Mouse (Mus musculus): Measurements from ENCODE around the gene Tas2r115.
"Not testable (repeated sequence)": the region's sequence is repeated elsewhere in the genome, so short reads cannot be mapped to it uniquely, and the experiment has no call there.

The Tas2r115 gene

GRCm38 (mm10) chr6:132737935-132738334, at the start of gene Tas2r115:
Tas2r115 (minus strand) TSS chr6:132738035.
- in situ Hi-C loops (cut with MboI; ENCODE audit: low pct_unique_long_range_greater_than_20kb in 1 of 2, low sequenced_read_pairs in 2 of 2, unreplicated experiment in 1 of 2): no loop called here

- in situ Hi-C loops (cut with MboI; ENCODE audit: low pct_unique_long_range_greater_than_20kb in 1 of 2, low sequenced_read_pairs in 2 of 2, unreplicated experiment in 1 of 2): no loop called here
Observed at GRCm38 (mm10) chr6:132778062-132778461, 40.2 kb upstream of the Tas2r115 start, which contains the start of gene Tas2r136. Tas2r136 (minus strand) TSS chr6:132778162.

GRCm38 (mm10) chr6:132761831-132762230, 24.0 kb upstream of the Tas2r115 start, which contains the start of gene Tas2r102:
Tas2r102 (plus strand) TSS chr6:132762131.
- in situ Hi-C loops (cut with MboI; ENCODE audit: low pct_unique_long_range_greater_than_20kb in 1 of 2, low sequenced_read_pairs in 2 of 2, unreplicated experiment in 1 of 2): no loop called here

GRCm38 (mm10) chr6:132754430-132754829, 16.6 kb upstream of the Tas2r115 start, which contains the start of gene Tas2r124:
Tas2r124 (plus strand) TSS chr6:132754730.
- in situ Hi-C loops (cut with MboI; ENCODE audit: low pct_unique_long_range_greater_than_20kb in 1 of 2, low sequenced_read_pairs in 2 of 2, unreplicated experiment in 1 of 2): no loop called here

- in situ Hi-C loops (cut with MboI; ENCODE audit: low pct_unique_long_range_greater_than_20kb in 1 of 2, low sequenced_read_pairs in 2 of 2, unreplicated experiment in 1 of 2): no loop called here
Observed at GRCm38 (mm10) chr6:132750206-132750605, 12.4 kb upstream of the Tas2r115 start.

GRCm38 (mm10) chr6:132711828-132712227, 26.0 kb downstream of the Tas2r115 start, which contains the start of gene Tas2r122:
Tas2r122 (minus strand) TSS chr6:132711928.
- in situ Hi-C loops (cut with MboI; ENCODE audit: low pct_unique_long_range_greater_than_20kb in 1 of 2, low sequenced_read_pairs in 2 of 2, unreplicated experiment in 1 of 2): no loop called here

- in situ Hi-C loops (cut with MboI; ENCODE audit: low pct_unique_long_range_greater_than_20kb in 1 of 2, low sequenced_read_pairs in 2 of 2, unreplicated experiment in 1 of 2): no loop called here
Observed at GRCm38 (mm10) chr6:132700907-132701306, 36.9 kb downstream of the Tas2r115 start, which contains the start of gene Tas2r121. Tas2r121 (minus strand) TSS chr6:132701007.

GRCm38 (mm10) chr6:132691596-132691995, 46.2 kb downstream of the Tas2r115 start:
- in situ Hi-C loops (cut with MboI; ENCODE audit: low pct_unique_long_range_greater_than_20kb in 1 of 2, low sequenced_read_pairs in 2 of 2, unreplicated experiment in 1 of 2): not testable (repeated sequence)

Measured in mouse embryonic stem cell (cell line).